Mouse (Mus musculus): ENCODE data around the gene Mpp3. TPM values are rescaled to one million over a fixed set of nuclear protein-coding genes. Genes with fewer than 3 reads are reported as not detected.

Gene Mpp3
- polyA plus RNA-seq, 1 experiment from 2014 or later: 16.1 TPM

DNA sequence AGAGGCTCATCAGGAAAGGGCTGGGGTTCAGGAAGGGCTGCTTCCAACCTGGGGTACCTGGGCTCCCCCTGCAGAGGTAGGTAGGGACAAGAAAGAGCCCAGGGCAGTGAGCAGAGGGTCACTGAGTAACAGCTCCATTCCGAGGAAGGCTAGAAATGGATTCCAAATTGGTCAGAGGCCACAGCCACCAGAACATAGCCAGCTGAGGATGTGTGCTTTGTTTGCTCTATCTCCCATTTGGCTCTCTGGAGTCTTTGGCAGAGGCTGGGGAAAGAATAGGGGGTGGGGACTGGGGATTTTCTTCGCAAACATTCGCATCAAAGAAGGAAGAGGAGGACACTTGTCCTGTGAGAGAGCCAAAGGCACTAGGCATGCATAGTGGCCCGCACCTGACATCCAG lies 23.7 kb upstream of the Mpp3 start:
- peak overlapping the region; percentile 21; the same call in 1 of the 2 replicates for H3K27ac ChIP-seq
- 0 out of 2 replicates have a peak, but pooled peaks cover 6% of the 10 kb centered on the region for H3K4me1 ChIP-seq
- no peak overlapping the region for H3K4me3 ChIP-seq
- no peak for DNase-seq (ENCODE audit: extremely low spot score, low spot score)
- H3K9me3 ChIP-seq: no peaks in the 10 kb centered on the region
- peaks cover 3% of the 10 kb centered on the region; the same call in 1 of the 2 replicates for H3K27me3 ChIP-seq (ENCODE audit: poor library complexity, severe bottlenecking)
- H3K36me3 ChIP-seq (replicated peaks): no peaks in the 10 kb centered on the region
- 50% methylated on average over 4 of the region's 4 CpGs for WGBS

GRCm38 (mm10) chr11:102051541-102051940 lies 23.3 kb upstream of the Mpp3 start:
- DNase-seq (ENCODE audit: extremely low spot score, low spot score): no peak
- peak overlapping the region; percentile 21; the same call in 1 of the 2 replicates for H3K27ac ChIP-seq
- 0 out of 2 replicates have a peak, but pooled peaks cover 6% of the 10 kb centered on the region for H3K4me1 ChIP-seq
- no peaks in the 10 kb centered on the region for H3K36me3 ChIP-seq (replicated peaks)
- 73% methylated on average over 4 of the region's 4 CpGs for WGBS
- no peak overlapping the region for H3K4me3 ChIP-seq
- peaks cover under 1% of the 10 kb centered on the region; the same call in 1 of the 2 replicates for H3K9me3 ChIP-seq
- H3K27me3 ChIP-seq (ENCODE audit: poor library complexity, severe bottlenecking): peaks cover 3% of the 10 kb centered on the region; the same call in 1 of the 2 replicates

- Histone ChIP-seq H3K4me3 (no peak overlapping the region), H3K9me3 (peaks cover 16% of the 10 kb centered on the region), H3K27me3 (ENCODE audit: poor library complexity, severe bottlenecking) (peaks cover 2% of the 10 kb centered on the region; the same call in 1 of the 2 replicates), H3K36me3 (replicated peaks) (no peaks in the 10 kb centered on the region), H3K4me1 (0 out of 2 replicates have a peak, but pooled peaks cover 6% of the 10 kb centered on the region), H3K27ac (no peak overlapping the region)
- 61% methylated on average over 14 of the region's 14 CpGs for WGBS
- DNase-seq (ENCODE audit: extremely low spot score, low spot score): no peak
Measured at GRCm38 (mm10) chr11:102049875-102050482, 21.7 kb upstream of the Mpp3 start.

DNA sequence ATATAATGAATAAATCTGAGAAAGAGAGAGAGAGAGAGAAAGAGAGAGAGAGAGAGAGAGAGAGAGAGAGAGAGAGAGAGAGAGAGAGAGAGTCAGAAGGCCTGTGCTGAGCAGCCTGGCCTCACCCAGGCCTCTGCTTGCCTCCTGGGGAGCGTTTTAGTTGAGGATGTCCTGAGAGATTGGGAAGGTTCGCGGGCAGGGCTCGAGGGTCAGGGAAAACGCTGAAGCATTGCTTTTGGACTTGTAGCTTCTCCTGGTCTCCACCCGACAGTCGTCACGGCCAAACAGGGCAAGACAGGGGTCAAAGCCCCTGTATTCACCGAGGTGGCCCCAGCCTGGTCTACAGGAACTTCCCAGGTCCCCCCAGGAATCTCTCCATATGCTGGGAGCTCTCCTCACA lies 18.3 kb upstream of the Mpp3 start:
- Histone ChIP-seq H3K27me3 (ENCODE audit: poor library complexity, severe bottlenecking) (no peaks in the 10 kb centered on the region), H3K4me1 (no peaks in the 10 kb centered on the region), H3K36me3 (replicated peaks) (no peaks in the 10 kb centered on the region), H3K4me3 (no peak overlapping the region), H3K9me3 (peaks cover 21% of the 10 kb centered on the region), H3K27ac (no peak overlapping the region)
- no peak for DNase-seq (ENCODE audit: extremely low spot score, low spot score)
- WGBS: 87% methylated on average over 9 of the region's 9 CpGs

DNA sequence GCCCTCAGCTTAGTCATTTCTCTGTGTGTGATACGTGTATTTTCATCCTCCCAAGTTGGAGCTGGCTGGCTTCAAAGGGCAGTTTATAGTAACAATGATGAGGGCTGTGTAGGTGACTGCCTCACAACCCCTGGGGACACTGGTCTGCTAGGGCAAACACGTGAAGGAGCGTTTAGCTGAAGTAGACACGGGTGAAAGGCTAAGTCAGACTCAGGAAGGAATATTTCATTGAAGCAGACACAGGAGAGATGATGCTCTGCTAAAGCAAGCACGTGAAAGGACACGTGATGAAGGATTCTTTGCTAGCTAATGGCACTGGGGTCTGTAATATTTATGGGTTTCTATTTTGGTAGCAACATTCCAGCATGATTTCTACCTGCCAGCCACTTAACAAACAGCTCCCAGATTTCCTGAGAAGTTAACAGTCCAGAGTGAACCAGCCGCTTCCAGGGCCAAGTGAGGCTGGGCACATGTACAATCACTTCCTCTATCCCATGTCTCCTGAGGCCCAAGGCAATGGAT lies 16.5 kb upstream of the Mpp3 start:
- DNase-seq (ENCODE audit: extremely low spot score, low spot score): no peak
- H3K4me3 ChIP-seq: no peak overlapping the region
- peaks cover 23% of the 10 kb centered on the region for H3K9me3 ChIP-seq
- no peak overlapping the region for H3K27ac ChIP-seq
- H3K36me3 ChIP-seq (replicated peaks): no peaks in the 10 kb centered on the region
- peaks cover 4% of the 10 kb centered on the region for H3K4me1 ChIP-seq
- no peaks in the 10 kb centered on the region for H3K27me3 ChIP-seq (ENCODE audit: poor library complexity, severe bottlenecking)
- 89% methylated on average over 7 of the region's 7 CpGs for WGBS

- H3K4me3 ChIP-seq: no peak overlapping the region
- peaks cover 9% of the 10 kb centered on the region for H3K4me1 ChIP-seq
- H3K27me3 ChIP-seq (ENCODE audit: poor library complexity, severe bottlenecking): 0 out of 2 replicates have a peak, but pooled peaks cover 7% of the 10 kb centered on the region
- no peak overlapping the region for H3K27ac ChIP-seq
- H3K9me3 ChIP-seq: peaks cover 23% of the 10 kb centered on the region
- no peak for DNase-seq (ENCODE audit: extremely low spot score, low spot score)
- 89% methylated on average over 6 of the region's 6 CpGs for WGBS
- no peaks in the 10 kb centered on the region for H3K36me3 ChIP-seq (replicated peaks)
Measured at GRCm38 (mm10) chr11:102043381-102043780, 15.1 kb upstream of the Mpp3 start.

DNA sequence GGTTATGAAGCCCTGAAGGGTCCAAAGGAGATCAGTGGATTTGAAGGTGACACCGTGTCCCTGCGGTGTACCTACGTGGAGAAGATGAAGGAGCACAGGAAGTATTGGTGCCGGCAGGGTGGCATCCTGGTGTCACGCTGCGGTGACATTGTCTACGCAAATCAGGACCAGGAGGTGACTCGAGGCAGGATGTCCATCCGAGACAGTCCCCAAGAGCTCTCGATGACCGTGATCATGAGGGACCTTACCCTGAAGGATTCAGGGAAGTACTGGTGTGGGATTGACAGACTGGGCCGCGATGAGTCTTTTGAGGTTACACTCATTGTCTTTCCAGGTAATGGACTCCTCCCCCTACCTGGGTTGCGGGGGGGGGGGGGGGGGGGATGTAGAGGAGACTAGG lies 14.7 kb upstream of the Mpp3 start:
- H3K4me3 ChIP-seq: no peak overlapping the region
- DNase-seq (ENCODE audit: extremely low spot score, low spot score): no peak
- H3K4me1 ChIP-seq: peaks cover 9% of the 10 kb centered on the region
- H3K36me3 ChIP-seq (replicated peaks): no peaks in the 10 kb centered on the region
- WGBS: 93% methylated on average over 13 of the region's 14 CpGs
- no peak overlapping the region for H3K27ac ChIP-seq
- H3K9me3 ChIP-seq: peaks cover 23% of the 10 kb centered on the region
- H3K27me3 ChIP-seq (ENCODE audit: poor library complexity, severe bottlenecking): peaks cover 11% of the 10 kb centered on the region; the same call in 1 of the 2 replicates

- no peak within 1 kb of the TSS for H3K27ac ChIP-seq
- H3K27me3 ChIP-seq (ENCODE audit: poor library complexity, severe bottlenecking): peaks cover 18% of the 10 kb centered on the region
- H3K9me3 ChIP-seq: peaks cover 21% of the 10 kb centered on the region
- peaks cover 9% of the 10 kb centered on the region for H3K4me1 ChIP-seq
- no peak for DNase-seq (ENCODE audit: extremely low spot score, low spot score)
- H3K4me3 ChIP-seq: no peak within 1 kb of the TSS
- H3K36me3 ChIP-seq (replicated peaks): no peaks in the 10 kb centered on the region
- WGBS: 72% methylated on average over 5 of the region's 5 CpGs
Measured at GRCm38 (mm10) chr11:102041350-102041949, 13.2 kb upstream of the Mpp3 start, which contains the start of gene Cd300lg. Cd300lg (plus strand) TSS chr11:102041509.

DNA sequence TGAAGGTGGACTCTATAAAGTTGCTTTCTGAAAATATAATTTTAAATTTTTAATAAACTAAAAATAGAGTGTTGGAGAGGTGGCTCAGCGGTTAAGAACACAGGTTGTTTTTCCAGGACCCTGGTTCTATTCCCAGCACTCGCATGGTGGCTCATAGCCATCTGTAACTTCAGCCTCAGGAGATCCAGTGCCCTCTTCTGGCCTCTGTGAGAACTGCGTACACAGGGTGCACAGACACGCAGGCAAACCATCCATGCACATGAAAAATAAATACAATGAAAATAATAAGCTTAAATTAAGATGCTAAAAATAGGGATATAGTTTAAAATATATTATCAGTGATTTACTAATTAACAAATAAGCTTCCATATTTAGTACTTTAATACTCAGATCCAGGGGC lies 12.4 kb upstream of the Mpp3 start:
- no peak overlapping the region for H3K4me3 ChIP-seq
- peaks cover 18% of the 10 kb centered on the region for H3K27me3 ChIP-seq (ENCODE audit: poor library complexity, severe bottlenecking)
- no peak overlapping the region for H3K27ac ChIP-seq
- no peaks in the 10 kb centered on the region for H3K36me3 ChIP-seq (replicated peaks)
- H3K4me1 ChIP-seq: peaks cover 9% of the 10 kb centered on the region
- 66% methylated on average over 4 of the region's 4 CpGs for WGBS
- peaks cover 13% of the 10 kb centered on the region for H3K9me3 ChIP-seq
- no peak for DNase-seq (ENCODE audit: extremely low spot score, low spot score)

DNA sequence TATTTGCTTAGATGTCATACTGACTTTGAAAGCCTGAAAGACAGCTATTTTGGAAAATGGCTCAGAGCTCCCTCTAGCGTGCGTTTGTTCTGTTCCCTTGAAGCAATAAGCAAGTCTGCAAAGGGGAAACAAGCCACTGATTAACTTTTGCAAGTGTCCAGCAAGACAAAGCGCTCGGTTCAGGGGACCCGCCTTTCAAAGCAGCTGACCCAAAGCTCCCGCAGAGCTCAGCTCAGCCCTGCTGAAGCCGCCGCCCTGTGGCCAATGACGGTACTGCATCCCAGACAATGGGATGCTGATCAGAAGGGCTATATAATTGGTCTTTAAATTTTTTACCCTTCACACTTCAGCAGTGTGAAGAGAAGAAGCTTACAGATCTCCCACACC lies 11.9 kb upstream of the Mpp3 start:
- H3K4me3 ChIP-seq: no peak overlapping the region
- H3K27ac ChIP-seq: no peak overlapping the region
- H3K4me1 ChIP-seq: peaks cover 9% of the 10 kb centered on the region
- H3K9me3 ChIP-seq: peaks cover 8% of the 10 kb centered on the region
- H3K27me3 ChIP-seq (ENCODE audit: poor library complexity, severe bottlenecking): peaks cover 18% of the 10 kb centered on the region
- H3K36me3 ChIP-seq (replicated peaks): no peaks in the 10 kb centered on the region
- DNase-seq (ENCODE audit: extremely low spot score, low spot score): peak; percentile 91
- WGBS: under 1% methylated on average over 9 of the region's 9 CpGs

GRCm38 (mm10) chr11:102039487-102040137 lies 11.4 kb upstream of the Mpp3 start:
- no peaks in the 10 kb centered on the region for H3K36me3 ChIP-seq (replicated peaks)
- peaks cover 18% of the 10 kb centered on the region for H3K27me3 ChIP-seq (ENCODE audit: poor library complexity, severe bottlenecking)
- DNase-seq (ENCODE audit: extremely low spot score, low spot score): no peak
- H3K4me1 ChIP-seq: peaks cover 9% of the 10 kb centered on the region
- WGBS: 69% methylated on average over 13 of the region's 13 CpGs
- 0 out of 2 replicates have a peak, but pooled peaks cover 3% of the 10 kb centered on the region for H3K9me3 ChIP-seq
- no peak overlapping the region for H3K27ac ChIP-seq
- H3K4me3 ChIP-seq: no peak overlapping the region

DNA sequence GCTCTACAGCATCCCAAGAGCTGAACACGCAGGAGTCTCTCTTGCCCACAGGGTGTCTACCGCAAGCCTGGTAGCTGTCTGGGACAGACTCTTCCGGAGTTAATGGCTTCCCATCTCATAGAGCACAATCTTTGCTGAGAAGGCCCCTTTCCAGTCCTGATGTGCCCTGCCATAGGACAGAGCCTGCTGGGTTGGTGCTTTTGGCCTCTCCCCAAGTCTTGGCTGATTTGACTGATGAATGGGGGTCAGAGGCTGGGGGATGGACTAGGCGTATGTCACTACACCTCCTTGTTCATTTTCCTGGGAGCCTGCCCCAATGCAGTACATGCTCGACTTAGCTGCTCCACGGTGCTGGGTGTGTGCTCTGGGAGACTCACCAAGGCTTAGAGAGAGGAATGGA lies 9.5 kb upstream of the Mpp3 start:
- Histone ChIP-seq H3K4me3 (no peak overlapping the region), H3K9me3 (0 out of 2 replicates have a peak, but pooled peaks cover 2% of the 10 kb centered on the region), H3K27me3 (ENCODE audit: poor library complexity, severe bottlenecking) (peaks cover 18% of the 10 kb centered on the region), H3K4me1 (peaks cover 9% of the 10 kb centered on the region), H3K27ac (0 out of 2 replicates have a peak overlapping the region, but pooled peaks have one; percentile 5), H3K36me3 (replicated peaks) (no peaks in the 10 kb centered on the region)
- WGBS: 86% methylated on average over 6 of the region's 6 CpGs
- DNase-seq (ENCODE audit: extremely low spot score, low spot score): no peak
